Mouse (Mus musculus): ENCODE data around the gene Arvcf. TPM values are rescaled to one million over a fixed set of nuclear protein-coding genes. Genes with fewer than 3 reads are reported as not detected.

The Arvcf gene
- polyA plus RNA-seq, 1 experiment, result 34.7 TPM

GRCm38 (mm10) chr16:18385411-18385810, 37.4 kb downstream of the Arvcf start:
- no peak for DNase-seq
- no peaks in the 10 kb centered on the region for H3K27me3 ChIP-seq (ENCODE audit: control insufficient read depth, insufficient read depth, low read length)
- H3K27ac ChIP-seq (ENCODE audit: insufficient read depth, low read length), result no peak overlapping the region
- peaks cover 43% of the 10 kb centered on the region for H3K4me1 ChIP-seq (ENCODE audit: control insufficient read depth, insufficient read depth, low read length)
- H3K4me3 ChIP-seq (replicated peaks; ENCODE audit: insufficient read depth, low read depth, low read length), result no peak overlapping the region
- TF ChIP-seq CTCF (IDR thresholded peaks at IDR 0.05; ENCODE audit: borderline replicate concordance, insufficient read depth, low read depth, low read length), result no peak
- TF ChIP-seq POLR2A (IDR thresholded peaks at IDR 0.05; ENCODE audit: borderline replicate concordance, insufficient read depth, low read length), result no peak
- 87% methylated on average over 5 of the region's 5 CpGs for WGBS

- peaks cover 33% of the 10 kb centered on the region for H3K4me1 ChIP-seq (ENCODE audit: control insufficient read depth, insufficient read depth, low read length)
- H3K27ac ChIP-seq (ENCODE audit: insufficient read depth, low read length), result no peak overlapping the region
- no peaks in the 10 kb centered on the region for H3K27me3 ChIP-seq (ENCODE audit: control insufficient read depth, insufficient read depth, low read length)
- no peak overlapping the region for H3K4me3 ChIP-seq (replicated peaks; ENCODE audit: insufficient read depth, low read depth, low read length)
- TF ChIP-seq CTCF (IDR thresholded peaks at IDR 0.05; ENCODE audit: borderline replicate concordance, insufficient read depth, low read depth, low read length), result no peak
- TF ChIP-seq POLR2A (IDR thresholded peaks at IDR 0.05; ENCODE audit: borderline replicate concordance, insufficient read depth, low read length), result no peak
- WGBS, result 17% methylated on average over 7 of the region's 7 CpGs
- DNase-seq, result peak; percentile 40 to 60
Observed at GRCm38 (mm10) chr16:18386451-18386850, 38.5 kb downstream of the Arvcf start.

DNA sequence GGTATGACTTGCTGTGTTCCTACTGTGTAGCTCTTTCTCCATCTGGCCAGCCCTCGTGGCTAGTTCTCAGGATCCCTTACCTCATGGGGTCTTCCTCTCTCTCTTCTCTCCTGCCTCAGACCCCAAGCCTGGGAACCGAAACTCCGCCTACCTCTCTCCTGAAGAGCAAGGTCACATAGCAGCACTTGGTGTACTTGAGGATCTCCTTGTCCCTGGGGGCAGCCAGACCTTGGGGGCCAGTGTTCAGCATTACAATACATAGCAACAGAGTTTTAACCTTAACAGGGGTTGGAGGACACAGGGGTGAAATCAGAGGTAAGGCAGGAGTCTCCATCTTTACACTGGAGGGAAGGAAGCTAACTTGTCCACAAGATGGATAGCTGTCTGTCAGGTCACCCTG, 39.0 kb downstream of the Arvcf start:
- WGBS, result 56% methylated on average over 3 of the region's 3 CpGs
- H3K4me3 ChIP-seq (replicated peaks; ENCODE audit: insufficient read depth, low read depth, low read length), result no peak overlapping the region
- H3K4me1 ChIP-seq (ENCODE audit: control insufficient read depth, insufficient read depth, low read length), result peaks cover 33% of the 10 kb centered on the region
- DNase-seq, result no peak
- TF ChIP-seq CTCF (IDR thresholded peaks at IDR 0.05; ENCODE audit: borderline replicate concordance, insufficient read depth, low read depth, low read length), result no peak
- TF ChIP-seq POLR2A (IDR thresholded peaks at IDR 0.05; ENCODE audit: borderline replicate concordance, insufficient read depth, low read length), result no peak
- no peaks in the 10 kb centered on the region for H3K27me3 ChIP-seq (ENCODE audit: control insufficient read depth, insufficient read depth, low read length)
- H3K27ac ChIP-seq (ENCODE audit: insufficient read depth, low read length), result no peak overlapping the region

- Histone ChIP-seq H3K27ac (ENCODE audit: insufficient read depth, low read length) (no peak overlapping the region), H3K4me3 (replicated peaks; ENCODE audit: insufficient read depth, low read depth, low read length) (no peak overlapping the region), H3K27me3 (ENCODE audit: control insufficient read depth, insufficient read depth, low read length) (no peaks in the 10 kb centered on the region), H3K4me1 (ENCODE audit: control insufficient read depth, insufficient read depth, low read length) (peaks cover 33% of the 10 kb centered on the region)
- 66% methylated on average over 5 of the region's 7 CpGs for WGBS
- DNase-seq, result no peak
- no peak for TF ChIP-seq POLR2A (IDR thresholded peaks at IDR 0.05; ENCODE audit: borderline replicate concordance, insufficient read depth, low read length)
Observed at GRCm38 (mm10) chr16:18387704-18388582, 40.0 kb downstream of the Arvcf start.

DNA sequence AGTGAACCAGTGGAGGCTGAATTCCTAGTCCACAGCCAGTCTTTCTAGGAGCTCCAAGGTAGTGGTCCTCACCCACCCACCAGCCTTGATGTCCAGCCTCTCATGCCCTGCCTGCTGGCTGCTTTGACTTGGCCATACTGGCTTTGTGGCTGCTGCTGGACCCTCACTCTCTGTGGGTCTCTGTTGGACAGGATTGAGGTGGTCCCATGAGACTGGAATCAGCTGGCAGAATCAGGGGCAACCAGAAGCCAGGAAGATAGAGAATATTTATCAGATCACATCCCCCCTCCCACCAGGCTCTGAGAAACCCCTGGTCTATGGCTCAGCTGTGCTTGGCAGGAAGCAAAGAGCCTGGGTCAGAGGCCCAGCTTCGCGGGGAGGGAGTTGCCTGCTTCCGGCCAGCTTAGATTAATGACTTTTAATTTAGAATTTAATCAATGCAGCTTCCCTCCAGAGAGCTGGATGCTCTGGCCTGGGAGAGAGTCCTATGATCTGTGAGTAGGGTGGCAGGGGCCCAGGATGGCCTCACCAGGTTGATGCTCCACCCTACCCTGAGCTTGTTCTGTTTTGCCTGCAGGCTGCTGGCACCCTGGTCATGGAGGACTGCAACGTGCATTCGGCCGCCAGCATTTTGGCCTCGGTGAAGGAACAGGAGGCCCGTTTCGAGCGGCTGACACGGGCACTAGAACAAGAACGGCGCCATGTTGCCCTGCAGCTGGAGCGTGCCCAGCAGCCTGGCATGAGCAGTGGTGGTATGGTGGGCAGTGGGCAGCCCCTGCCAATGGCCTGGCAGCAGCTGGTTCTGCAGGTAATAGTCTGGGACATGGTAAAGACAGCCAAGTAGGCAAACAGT, 40.8 kb downstream of the Arvcf start:
- Histone ChIP-seq H3K27ac (ENCODE audit: insufficient read depth, low read length) (no peak overlapping the region), H3K27me3 (ENCODE audit: control insufficient read depth, insufficient read depth, low read length) (no peaks in the 10 kb centered on the region), H3K4me3 (replicated peaks; ENCODE audit: insufficient read depth, low read depth, low read length) (no peak overlapping the region), H3K4me1 (ENCODE audit: control insufficient read depth, insufficient read depth, low read length) (peaks cover 32% of the 10 kb centered on the region)
- TF ChIP-seq POLR2A (IDR thresholded peaks at IDR 0.05; ENCODE audit: borderline replicate concordance, insufficient read depth, low read length), result no peak
- no peak for TF ChIP-seq CTCF (IDR thresholded peaks at IDR 0.05; ENCODE audit: borderline replicate concordance, insufficient read depth, low read depth, low read length)
- WGBS, result 59% methylated on average over 14 of the region's 14 CpGs
- DNase-seq, result peak in 1 of 2 experiments; percentile 18

- no peak for TF ChIP-seq CTCF (IDR thresholded peaks at IDR 0.05; ENCODE audit: borderline replicate concordance, insufficient read depth, low read depth, low read length)
- no peak for TF ChIP-seq POLR2A (IDR thresholded peaks at IDR 0.05; ENCODE audit: borderline replicate concordance, insufficient read depth, low read length)
- 85% methylated on average over 6 of the region's 6 CpGs for WGBS
- Histone ChIP-seq H3K27me3 (ENCODE audit: control insufficient read depth, insufficient read depth, low read length) (no peaks in the 10 kb centered on the region), H3K27ac (ENCODE audit: insufficient read depth, low read length) (no peak overlapping the region), H3K4me3 (replicated peaks; ENCODE audit: insufficient read depth, low read depth, low read length) (no peak overlapping the region), H3K4me1 (ENCODE audit: control insufficient read depth, insufficient read depth, low read length) (peaks cover 33% of the 10 kb centered on the region)
- no peak for DNase-seq
Observed at GRCm38 (mm10) chr16:18390399-18390798, 42.4 kb downstream of the Arvcf start.

- Histone ChIP-seq H3K4me3 (replicated peaks; ENCODE audit: insufficient read depth, low read depth, low read length) (no peak overlapping the region), H3K27ac (ENCODE audit: insufficient read depth, low read length) (no peak overlapping the region), H3K4me1 (ENCODE audit: control insufficient read depth, insufficient read depth, low read length) (peaks cover 40% of the 10 kb centered on the region), H3K27me3 (ENCODE audit: control insufficient read depth, insufficient read depth, low read length) (no peaks in the 10 kb centered on the region)
- no peak for TF ChIP-seq POLR2A (IDR thresholded peaks at IDR 0.05; ENCODE audit: borderline replicate concordance, insufficient read depth, low read length)
- no peak for TF ChIP-seq CTCF (IDR thresholded peaks at IDR 0.05; ENCODE audit: borderline replicate concordance, insufficient read depth, low read depth, low read length)
- DNase-seq, result no peak
- WGBS, result 99% methylated on average over 3 of the region's 3 CpGs
Observed at GRCm38 (mm10) chr16:18391127-18391526, 43.1 kb downstream of the Arvcf start.
